Mouse (Mus musculus): ENCODE results near the gene Ms4a10. TPM values are rescaled to one million over a fixed set of nuclear protein-coding genes. Genes with fewer than 3 reads are reported as not detected.

The Ms4a10 gene
- polyA plus RNA-seq, 1 experiment from 2014 or later, result not detected

GRCm38 (mm10) chr19:10936077-10936476 lies 38.4 kb downstream of the Ms4a10 start:
- WGBS, result 87% methylated on average over 5 of the region's 5 CpGs

GRCm38 (mm10) chr19:10935029-10935428 lies 39.4 kb downstream of the Ms4a10 start:
- Histone ChIP-seq H3K4me1 (replicated peaks) (peaks cover 4% of the 10 kb centered on the region; the same call in 1 of the 2 replicates), H3K9me3 (no peaks in the 10 kb centered on the region), H3K27me3 (0 out of 2 replicates have a peak, but pooled peaks cover 6% of the 10 kb centered on the region), H3K4me2 (replicated peaks) (no peak overlapping the region), H3K27ac (no peak overlapping the region), H3K9ac (replicated peaks) (no peak overlapping the region), H3K36me3 (no peaks in the 10 kb centered on the region), H3K4me3 (replicated peaks) (no peak overlapping the region)
- 15% methylated on average over 5 of the region's 5 CpGs for WGBS
- no peak for ATAC-seq

More at GRCm38 (mm10) chr19:10936077-10936476, 38.4 kb downstream of the Ms4a10 start:
- Histone ChIP-seq H3K4me2 (replicated peaks) (no peak overlapping the region), H3K27ac (no peak overlapping the region), H3K27me3 (0 out of 2 replicates have a peak, but pooled peaks cover 6% of the 10 kb centered on the region), H3K36me3 (no peaks in the 10 kb centered on the region), H3K4me1 (replicated peaks) (peaks cover 15% of the 10 kb centered on the region), H3K9me3 (no peaks in the 10 kb centered on the region), H3K9ac (replicated peaks) (no peak overlapping the region), H3K4me3 (replicated peaks) (no peak overlapping the region)
- no peak for ATAC-seq

- peaks cover 9% of the 10 kb centered on the region; the same call in 1 of the 2 replicates for H3K4me1 ChIP-seq (replicated peaks)
- no peak for ATAC-seq
- H3K36me3 ChIP-seq, result no peaks in the 10 kb centered on the region
- 88% methylated on average over 2 of the region's 2 CpGs for WGBS
- H3K27ac ChIP-seq, result no peak overlapping the region
- no peak overlapping the region for H3K9ac ChIP-seq (replicated peaks)
- no peaks in the 10 kb centered on the region for H3K27me3 ChIP-seq
- no peak overlapping the region for H3K4me2 ChIP-seq (replicated peaks)
- no peaks in the 10 kb centered on the region for H3K9me3 ChIP-seq
- H3K4me3 ChIP-seq (replicated peaks), result no peak overlapping the region
Observed at GRCm38 (mm10) chr19:10930641-10931040, 43.8 kb downstream of the Ms4a10 start.

GRCm38 (mm10) chr19:10926666-10927065 lies 47.8 kb downstream of the Ms4a10 start:
- Histone ChIP-seq H3K36me3 (no peaks in the 10 kb centered on the region), H3K27ac (0 out of 2 replicates have a peak overlapping the region, but pooled peaks have one; percentile 30), H3K4me3 (replicated peaks) (no peak overlapping the region), H3K9ac (replicated peaks) (no peak overlapping the region), H3K27me3 (no peaks in the 10 kb centered on the region), H3K9me3 (no peaks in the 10 kb centered on the region), H3K4me2 (replicated peaks) (no peak overlapping the region), H3K4me1 (replicated peaks) (peaks cover 7% of the 10 kb centered on the region; the same call in 1 of the 2 replicates)
- ATAC-seq, result no peak
- 36% methylated on average over 4 of the region's 4 CpGs for WGBS

- peak overlapping the region; percentile 30; the same call in 1 of the 2 replicates for H3K27ac ChIP-seq
- H3K4me1 ChIP-seq (replicated peaks), result peaks cover 7% of the 10 kb centered on the region; the same call in 1 of the 2 replicates
- WGBS, result 18% methylated on average over 6 of the region's 6 CpGs
- no peak overlapping the region for H3K4me2 ChIP-seq (replicated peaks)
- H3K9ac ChIP-seq (replicated peaks), result no peak overlapping the region
- no peaks in the 10 kb centered on the region for H3K27me3 ChIP-seq
- no peak for ATAC-seq
- no peaks in the 10 kb centered on the region for H3K36me3 ChIP-seq
- no peaks in the 10 kb centered on the region for H3K9me3 ChIP-seq
- H3K4me3 ChIP-seq (replicated peaks), result no peak overlapping the region
Observed at GRCm38 (mm10) chr19:10926123-10926621, 48.3 kb downstream of the Ms4a10 start.

GRCm38 (mm10) chr19:10924220-10924619 lies 50.2 kb downstream of the Ms4a10 start:
- H3K4me3 ChIP-seq (replicated peaks), result no peak overlapping the region
- H3K9ac ChIP-seq (replicated peaks), result no peak overlapping the region
- no peaks in the 10 kb centered on the region for H3K9me3 ChIP-seq
- peaks cover 7% of the 10 kb centered on the region; the same call in 1 of the 2 replicates for H3K4me1 ChIP-seq (replicated peaks)
- H3K36me3 ChIP-seq, result no peaks in the 10 kb centered on the region
- no peak for ATAC-seq
- H3K4me2 ChIP-seq (replicated peaks), result no peak overlapping the region
- no peaks in the 10 kb centered on the region for H3K27me3 ChIP-seq
- H3K27ac ChIP-seq, result no peak overlapping the region
- WGBS, result 82% methylated on average over 4 of the region's 4 CpGs

- peaks cover under 1% of the 10 kb centered on the region; the same call in 1 of the 2 replicates for H3K4me1 ChIP-seq (replicated peaks)
- no peak overlapping the region for H3K27ac ChIP-seq
- H3K27me3 ChIP-seq, result no peaks in the 10 kb centered on the region
- ATAC-seq, result no peak
- no peaks in the 10 kb centered on the region for H3K36me3 ChIP-seq
- H3K4me2 ChIP-seq (replicated peaks), result no peak overlapping the region
- no peak overlapping the region for H3K4me3 ChIP-seq (replicated peaks)
- 77% methylated on average over 3 of the region's 3 CpGs for WGBS
- H3K9ac ChIP-seq (replicated peaks), result no peak overlapping the region
- H3K9me3 ChIP-seq, result no peaks in the 10 kb centered on the region
Observed at GRCm38 (mm10) chr19:10921058-10921457, 53.4 kb downstream of the Ms4a10 start.

- WGBS, result 74% methylated on average over 2 of the region's 2 CpGs
- no peak within 1 kb of the TSS for H3K27ac ChIP-seq
- ATAC-seq, result no peak
- no peak within 1 kb of the TSS for H3K9ac ChIP-seq (replicated peaks)
- no peaks in the 10 kb centered on the region for H3K9me3 ChIP-seq
- no peaks in the 10 kb centered on the region for H3K27me3 ChIP-seq
- H3K4me2 ChIP-seq (replicated peaks), result no peak within 1 kb of the TSS
- no peaks in the 10 kb centered on the region for H3K36me3 ChIP-seq
- no peaks in the 10 kb centered on the region for H3K4me1 ChIP-seq (replicated peaks)
- H3K4me3 ChIP-seq (replicated peaks), result no peak within 1 kb of the TSS
Observed at GRCm38 (mm10) chr19:10920532-10920931, 53.9 kb downstream of the Ms4a10 start, which contains the start of gene Zp1. TSS of gene Zp1 (minus strand) at chr19:10920632.

GRCm38 (mm10) chr19:10918321-10918991 lies 56.0 kb downstream of the Ms4a10 start:
- no peaks in the 10 kb centered on the region for H3K27me3 ChIP-seq
- ATAC-seq, result peak; percentile 62
- H3K9ac ChIP-seq (replicated peaks), result no peak overlapping the region
- no peaks in the 10 kb centered on the region for H3K4me1 ChIP-seq (replicated peaks)
- H3K36me3 ChIP-seq, result no peaks in the 10 kb centered on the region
- no peaks in the 10 kb centered on the region for H3K9me3 ChIP-seq
- WGBS, result 85% methylated on average over 10 of the region's 10 CpGs
- H3K4me3 ChIP-seq (replicated peaks), result no peak overlapping the region
- H3K4me2 ChIP-seq (replicated peaks), result no peak overlapping the region
- no peak overlapping the region for H3K27ac ChIP-seq

- no peaks in the 10 kb centered on the region for H3K27me3 ChIP-seq
- H3K9ac ChIP-seq (replicated peaks), result no peak overlapping the region
- 71% methylated on average over 5 of the region's 5 CpGs for WGBS
- ATAC-seq, result no peak
- no peak overlapping the region for H3K27ac ChIP-seq
- no peaks in the 10 kb centered on the region for H3K36me3 ChIP-seq
- H3K4me1 ChIP-seq (replicated peaks), result no peaks in the 10 kb centered on the region
- no peaks in the 10 kb centered on the region for H3K9me3 ChIP-seq
- H3K4me3 ChIP-seq (replicated peaks), result no peak overlapping the region
- no peak overlapping the region for H3K4me2 ChIP-seq (replicated peaks)
Observed at GRCm38 (mm10) chr19:10916506-10916905, 58.0 kb downstream of the Ms4a10 start.

- no peaks in the 10 kb centered on the region for H3K36me3 ChIP-seq
- H3K4me3 ChIP-seq (replicated peaks), result no peak overlapping the region
- no peak overlapping the region for H3K4me2 ChIP-seq (replicated peaks)
- WGBS, result 91% methylated on average over 2 of the region's 2 CpGs
- no peaks in the 10 kb centered on the region for H3K4me1 ChIP-seq (replicated peaks)
- no peaks in the 10 kb centered on the region for H3K9me3 ChIP-seq
- ATAC-seq, result no peak
- no peak overlapping the region for H3K9ac ChIP-seq (replicated peaks)
- no peaks in the 10 kb centered on the region for H3K27me3 ChIP-seq
- H3K27ac ChIP-seq, result no peak overlapping the region
Observed at GRCm38 (mm10) chr19:10914870-10915269, 59.6 kb downstream of the Ms4a10 start.

- WGBS, result 84% methylated on average over 7 of the region's 7 CpGs
- H3K27ac ChIP-seq, result no peak overlapping the region
- no peaks in the 10 kb centered on the region for H3K4me1 ChIP-seq (replicated peaks)
- H3K27me3 ChIP-seq, result no peaks in the 10 kb centered on the region
- H3K36me3 ChIP-seq, result no peaks in the 10 kb centered on the region
- no peak overlapping the region for H3K9ac ChIP-seq (replicated peaks)
- ATAC-seq, result no peak
- no peaks in the 10 kb centered on the region for H3K9me3 ChIP-seq
- H3K4me2 ChIP-seq (replicated peaks), result no peak overlapping the region
- no peak overlapping the region for H3K4me3 ChIP-seq (replicated peaks)
Observed at GRCm38 (mm10) chr19:10914291-10914690, 60.2 kb downstream of the Ms4a10 start.
